Mouse (Mus musculus) right cerebral cortex, postnatal 14 days (tissue): ENCODE data around the gene Ly6g6c.
"Not testable (repeated sequence)": the region's sequence is repeated elsewhere in the genome, so short reads cannot be mapped to it uniquely, and the experiment has no call there.

Experiments used
- DNase-seq: peaks from one replicate; pipeline ENCODE4 v3.0.0; 2022

Gene Ly6g6c

GRCm38 (mm10) chr17:35032323-35032870, 32.8 kb upstream of the Ly6g6c start:
- no peak for DNase-seq

GRCm38 (mm10) chr17:35033703-35034102, 31.5 kb upstream of the Ly6g6c start:
- not testable (repeated sequence) for DNase-seq

GRCm38 (mm10) chr17:35034896-35035295, 30.3 kb upstream of the Ly6g6c start:
- no peak for DNase-seq

GRCm38 (mm10) chr17:35039121-35039873, 25.9 kb upstream of the Ly6g6c start:
- DNase-seq, result no peak

- DNase-seq, result no peak
These were observed 21.4 kb upstream of the Ly6g6c start for GRCm38 (mm10) chr17:35043794-35044193.

GRCm38 (mm10) chr17:35044904-35045806, 20.0 kb upstream of the Ly6g6c start:
- DNase-seq, result no peak

GRCm38 (mm10) chr17:35045807-35046680, 19.1 kb upstream of the Ly6g6c start:
- no peak for DNase-seq

- DNase-seq, result peak; percentile 92
These were observed 18.3 kb upstream of the Ly6g6c start, which contains the start of gene Msh5 for GRCm38 (mm10) chr17:35046681-35047455. Gene Msh5 (minus strand): TSS chr17:35046745.

GRCm38 (mm10) chr17:35047688-35048087, 17.5 kb upstream of the Ly6g6c start:
- DNase-seq, result no peak

- no peak for DNase-seq
These were observed 16.8 kb upstream of the Ly6g6c start for GRCm38 (mm10) chr17:35048149-35048931.

GRCm38 (mm10) chr17:35048932-35049440, 16.2 kb upstream of the Ly6g6c start:
- DNase-seq, result no peak

- no peak for DNase-seq
These were observed 15.6 kb upstream of the Ly6g6c start, which contains the start of gene Clic1 for GRCm38 (mm10) chr17:35049561-35050016. Gene Clic1 (plus strand): TSS chr17:35049966.

GRCm38 (mm10) chr17:35050126-35050750, 14.9 kb upstream of the Ly6g6c start:
- DNase-seq, result peak; percentile 47

GRCm38 (mm10) chr17:35051156-35052086, 13.8 kb upstream of the Ly6g6c start:
- no peak for DNase-seq

GRCm38 (mm10) chr17:35052271-35052798, 12.9 kb upstream of the Ly6g6c start:
- no peak for DNase-seq

GRCm38 (mm10) chr17:35055691-35056495, 9.3 kb upstream of the Ly6g6c start:
- no peak for DNase-seq

- no peak for DNase-seq
These were observed 8.1 kb upstream of the Ly6g6c start for GRCm38 (mm10) chr17:35057090-35057489.

GRCm38 (mm10) chr17:35058316-35058715, 6.9 kb upstream of the Ly6g6c start:
- no peak for DNase-seq
